Mouse (Mus musculus) limb, embryonic 15.5 days (tissue): Measurements from ENCODE around the gene Ctbp2. TPM values are rescaled to one million over a fixed set of nuclear protein-coding genes. Genes with fewer than 3 reads are reported as not detected.

Source experiments
- ATAC-seq: fragments of 200-750 bp; cut with Nextera tagmentation; 2 replicates; pipeline ENCODE4 v1.8.0; 2017; ENCODE audit warnings: low read depth, moderate TSS enrichment; ENCODE audit not compliant: insufficient number of reproducible peaks, low FRiP score, low TSS enrichment
- H3K27ac ChIP-seq: fragments of 300-500 bp; sonication (generic); 2 replicates; pipeline ENCODE4 v1.5.1; 2015; ENCODE audit warnings: moderate library complexity, mild to moderate bottlenecking, inconsistent platforms
- H3K27me3 ChIP-seq: fragments of 300-500 bp; sonication (generic); 2 replicates; pipeline ENCODE4 v1.6.1; 2015; ENCODE audit warnings: inconsistent platforms
- H3K36me3 ChIP-seq: fragments of 300-500 bp; sonication (generic); 2 replicates; pipeline ENCODE4 v1.6.1; 2015; ENCODE audit warnings: inconsistent platforms
- H3K4me1 ChIP-seq: fragments of 300-500 bp; sonication (generic); 2 replicates; pipeline ENCODE4 v1.6.1; 2015; ENCODE audit warnings: inconsistent platforms
- H3K4me2 ChIP-seq: fragments of 300-500 bp; sonication (generic); 2 replicates; pipeline ENCODE4 v1.6.1; 2015; ENCODE audit warnings: mild to moderate bottlenecking, inconsistent platforms
- H3K4me3 ChIP-seq: fragments of 300-500 bp; sonication (generic); 2 replicates; pipeline ENCODE4 v1.5.1; 2015; ENCODE audit warnings: mild to moderate bottlenecking, inconsistent platforms
- H3K9ac ChIP-seq: fragments of 300-500 bp; sonication (generic); 2 replicates; pipeline ENCODE4 v1.6.1; 2015; ENCODE audit warnings: inconsistent platforms
- H3K9me3 ChIP-seq: fragments of 300-500 bp; sonication (generic); 2 replicates; pipeline ENCODE4 v1.6.1; 2016; ENCODE audit warnings: inconsistent platforms
- WGBS: fragments of 180-500 bp; shearing (Covaris S2); methylation state at CpG from one replicate; pipeline ENCODE4 v1.1.7; 2015; 5-methylcytosine and 5-hydroxymethylcytosine counted together
- polyA plus RNA-seq: library from polyadenylated mRNA; unstranded; fragments of >200 nt; fragmentation: Nextera tagmentation; extraction: Ambion mirVana; gene quantifications from 2 replicates; pipeline ENCODE4 v1.2.1, GENCODE M21; 2015

Ctbp2 gene
- polyA plus RNA-seq, 1 experiment from 2014 or later, result 56.3 TPM

DNA sequence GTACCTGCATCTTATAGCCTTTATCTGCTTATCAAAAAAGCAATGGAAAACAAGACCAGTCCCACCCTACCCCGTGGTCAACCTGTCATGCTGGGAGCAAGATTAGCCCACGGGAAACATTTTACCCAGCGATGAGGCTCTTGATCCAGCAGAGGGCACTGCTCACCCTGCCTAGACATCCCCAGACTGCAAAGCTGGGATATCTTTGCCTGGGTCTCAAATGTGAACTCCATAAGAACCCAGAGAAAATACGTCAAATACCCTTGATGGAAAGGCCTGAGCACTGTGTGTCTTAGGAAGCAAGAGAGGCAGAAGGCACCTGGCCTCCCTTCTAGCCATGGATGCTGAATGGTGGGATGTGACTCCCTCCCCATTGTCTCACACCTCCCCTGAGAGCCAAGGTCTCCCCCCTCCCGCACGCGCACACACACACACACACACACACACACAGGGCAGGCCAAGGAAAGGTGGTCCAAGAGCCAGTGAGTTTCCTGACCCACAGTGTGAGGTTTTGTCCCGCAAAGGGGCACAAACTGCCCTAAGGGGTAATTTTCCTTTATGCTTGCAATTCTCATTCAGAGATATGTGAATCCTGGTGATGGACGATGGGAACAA, 91.5 kb downstream of the Ctbp2 start:
- H3K4me1 ChIP-seq, result peaks cover 34% of the 10 kb centered on the region
- H3K36me3 ChIP-seq, result 0 out of 2 replicates have a peak, but pooled peaks cover 3% of the 10 kb centered on the region
- no peaks in the 10 kb centered on the region for H3K9me3 ChIP-seq
- no peak overlapping the region for H3K9ac ChIP-seq
- peak; percentile 38 for ATAC-seq
- peak overlapping the region; percentile 3; the same call in 1 of the 2 replicates for H3K27ac ChIP-seq
- no peaks in the 10 kb centered on the region for H3K27me3 ChIP-seq
- no peak overlapping the region for H3K4me2 ChIP-seq
- 52% methylated on average over 9 of the region's 9 CpGs for WGBS
- no peak overlapping the region for H3K4me3 ChIP-seq

DNA sequence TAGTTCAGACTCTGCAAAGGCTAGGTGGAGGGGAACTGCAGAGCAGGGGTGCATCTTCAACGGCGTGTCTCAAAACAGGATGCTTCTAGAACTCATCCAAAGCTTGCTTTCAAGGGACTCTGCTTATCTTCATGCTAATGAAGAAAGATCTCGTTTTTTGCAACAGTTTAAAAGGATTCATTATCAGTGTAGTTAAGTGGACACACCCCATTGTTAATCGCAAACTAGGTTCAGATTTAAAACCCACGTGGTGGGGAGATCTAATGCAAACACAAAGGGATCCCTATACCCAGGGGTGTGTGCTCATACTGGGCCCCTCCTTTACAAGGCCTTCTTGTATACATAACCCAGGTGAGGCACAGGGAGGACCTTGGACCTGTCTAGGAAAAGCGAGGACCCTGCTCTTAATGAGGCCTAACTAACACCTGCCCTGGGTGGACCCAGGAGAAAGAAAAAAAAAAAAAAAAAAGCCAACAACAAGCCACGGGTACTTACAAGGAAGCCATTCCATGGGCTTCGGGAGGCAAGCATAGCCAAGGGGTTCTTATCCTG, 94.6 kb downstream of the Ctbp2 start:
- no peaks in the 10 kb centered on the region for H3K9me3 ChIP-seq
- H3K4me2 ChIP-seq, result no peak overlapping the region
- no peak for ATAC-seq
- H3K27ac ChIP-seq, result no peak overlapping the region
- H3K4me1 ChIP-seq, result peaks cover 35% of the 10 kb centered on the region
- WGBS, result 74% methylated on average over 8 of the region's 8 CpGs
- no peaks in the 10 kb centered on the region for H3K27me3 ChIP-seq
- no peak overlapping the region for H3K9ac ChIP-seq
- 0 out of 2 replicates have a peak, but pooled peaks cover 3% of the 10 kb centered on the region for H3K36me3 ChIP-seq
- H3K4me3 ChIP-seq, result no peak overlapping the region

DNA sequence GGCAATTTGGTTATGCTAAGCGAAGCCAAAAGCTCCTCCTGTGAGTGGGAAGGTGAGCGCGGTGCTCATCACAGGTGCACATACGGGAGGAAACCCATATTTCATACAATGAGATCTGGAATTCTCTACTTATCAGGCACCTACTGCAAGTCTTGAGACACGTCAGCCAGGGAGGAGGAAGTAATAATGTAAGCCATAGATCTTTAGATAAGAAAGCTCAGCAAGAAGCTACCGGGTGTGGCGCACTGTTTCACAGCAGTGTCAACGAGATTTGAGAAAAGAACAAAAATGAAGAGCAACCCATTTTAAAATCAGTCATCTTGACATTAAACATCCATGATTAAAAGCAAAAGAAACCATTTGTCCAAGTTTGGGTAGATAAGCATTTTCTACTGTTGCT, 95.2 kb downstream of the Ctbp2 start:
- Histone ChIP-seq H3K9me3 (no peaks in the 10 kb centered on the region), H3K4me3 (no peak overlapping the region), H3K27ac (no peak overlapping the region), H3K9ac (no peak overlapping the region), H3K27me3 (no peaks in the 10 kb centered on the region), H3K36me3 (0 out of 2 replicates have a peak, but pooled peaks cover 3% of the 10 kb centered on the region), H3K4me1 (peaks cover 30% of the 10 kb centered on the region), H3K4me2 (no peak overlapping the region)
- 81% methylated on average over 8 of the region's 8 CpGs for WGBS
- no peak for ATAC-seq

DNA sequence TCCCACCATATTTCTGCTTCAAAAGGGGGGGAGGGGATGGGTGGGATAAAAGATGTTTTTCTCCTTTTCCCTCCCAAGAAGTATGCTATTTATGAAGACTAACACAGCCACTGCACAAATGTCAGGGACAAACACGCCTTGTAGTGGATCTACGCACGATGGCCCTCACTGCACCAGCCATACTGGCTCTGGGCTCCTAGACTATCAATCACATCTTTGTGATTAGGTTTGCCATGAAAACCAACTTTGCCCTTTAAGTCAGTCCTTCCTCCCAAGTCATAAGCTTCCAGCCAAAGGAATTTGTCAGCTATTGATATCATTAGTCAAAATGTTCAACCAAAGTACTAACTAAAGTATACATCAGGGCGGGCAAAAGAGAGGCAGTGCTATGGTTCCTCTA, 96.2 kb downstream of the Ctbp2 start:
- Histone ChIP-seq H3K9ac (no peak overlapping the region), H3K4me3 (no peak overlapping the region), H3K9me3 (no peaks in the 10 kb centered on the region), H3K4me1 (peaks cover 24% of the 10 kb centered on the region), H3K36me3 (0 out of 2 replicates have a peak, but pooled peaks cover 3% of the 10 kb centered on the region), H3K27me3 (no peaks in the 10 kb centered on the region), H3K4me2 (no peak overlapping the region), H3K27ac (no peak overlapping the region)
- no peak for ATAC-seq
- WGBS, result 88% methylated on average over 4 of the region's 4 CpGs

DNA sequence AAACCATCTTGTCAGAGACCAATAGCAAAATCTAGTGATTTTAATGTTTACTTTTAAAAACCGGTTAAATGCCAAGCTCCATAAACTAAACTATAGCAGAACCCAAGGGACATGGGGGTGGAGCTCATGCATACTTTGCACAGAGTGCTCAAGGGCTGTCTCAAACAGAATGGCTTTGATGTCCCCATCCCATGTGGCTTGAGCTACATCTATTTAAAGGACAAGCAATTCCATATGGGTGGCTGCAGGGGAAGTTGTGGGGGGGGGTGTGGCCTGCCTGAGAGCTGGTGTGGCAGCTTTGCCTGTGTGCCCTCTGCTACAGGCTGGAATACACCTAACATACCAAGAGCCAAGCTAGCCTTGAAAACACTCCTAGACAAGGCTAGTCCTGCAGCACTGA, 99.5 kb downstream of the Ctbp2 start:
- H3K27ac ChIP-seq, result peak overlapping the region; percentile 55
- H3K9me3 ChIP-seq, result no peaks in the 10 kb centered on the region
- H3K4me1 ChIP-seq, result peaks cover 33% of the 10 kb centered on the region

DNA sequence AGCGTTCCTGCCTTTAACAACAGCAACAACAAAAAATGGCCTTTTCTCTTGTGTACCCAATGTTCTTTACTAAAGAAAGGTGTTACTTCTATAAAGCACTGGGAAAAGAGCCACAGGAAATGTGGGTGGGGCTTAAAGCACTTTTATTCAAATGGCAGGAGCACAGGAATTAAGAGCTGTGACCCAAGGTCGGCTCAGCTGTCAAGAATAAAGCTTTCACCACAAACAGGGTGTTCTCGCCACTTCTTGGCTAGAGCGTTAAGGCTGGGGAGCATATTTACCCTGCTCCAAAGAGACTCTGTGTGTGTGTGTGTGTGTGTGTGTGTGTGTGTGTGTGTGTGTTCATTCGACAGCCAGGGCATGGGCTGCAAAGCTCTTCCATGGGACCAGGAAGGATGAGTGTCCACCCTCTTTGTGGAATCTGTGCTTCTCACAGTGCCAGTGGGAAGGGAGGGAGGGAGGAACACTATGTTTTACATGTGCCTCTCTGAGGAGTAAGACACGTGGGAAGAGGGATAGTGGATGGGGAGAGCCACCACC, 104.6 kb downstream of the Ctbp2 start:
- no peak for ATAC-seq
- no peaks in the 10 kb centered on the region for H3K27me3 ChIP-seq
- H3K9ac ChIP-seq, result no peak overlapping the region
- 30% methylated on average over 6 of the region's 6 CpGs for WGBS
- H3K4me2 ChIP-seq, result no peak overlapping the region
- no peaks in the 10 kb centered on the region for H3K9me3 ChIP-seq
- no peak overlapping the region for H3K27ac ChIP-seq
- peaks cover 35% of the 10 kb centered on the region for H3K4me1 ChIP-seq
- H3K4me3 ChIP-seq, result no peak overlapping the region
- H3K36me3 ChIP-seq, result no peaks in the 10 kb centered on the region; the same call in 1 of the 2 replicates

More for the DNA sequence above, 99.5 kb downstream of the Ctbp2 start:
- no peaks in the 10 kb centered on the region for H3K27me3 ChIP-seq
- H3K9ac ChIP-seq, result no peak overlapping the region
- no peak overlapping the region for H3K4me3 ChIP-seq
- 0 out of 2 replicates have a peak, but pooled peaks cover 3% of the 10 kb centered on the region for H3K36me3 ChIP-seq
- no peak overlapping the region for H3K4me2 ChIP-seq
- 0 out of 2 replicates have a peak, but pooled peaks have one; percentile 22 for ATAC-seq
- WGBS, result 34% methylated on average over 1 of the region's 1 CpGs

DNA sequence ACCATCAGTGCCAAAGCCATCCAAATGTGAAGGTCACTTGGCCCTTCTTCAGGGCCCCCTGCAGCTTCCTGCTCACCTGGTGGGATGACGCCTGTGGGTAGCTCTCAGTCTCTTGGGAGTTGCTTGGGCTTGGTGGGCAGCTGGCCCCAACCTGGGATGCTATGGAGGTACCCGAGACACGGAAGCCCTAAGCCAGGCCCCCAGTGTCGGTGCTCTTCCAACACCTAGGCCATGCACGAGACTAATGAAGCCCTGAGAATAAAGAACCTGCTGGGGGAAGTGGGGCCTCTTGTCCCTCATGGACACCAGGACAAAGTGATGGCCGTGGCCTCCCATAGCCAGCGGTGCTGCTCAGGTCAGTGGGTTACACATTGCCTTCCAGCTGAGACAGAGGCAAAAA, 105.2 kb downstream of the Ctbp2 start:
- Histone ChIP-seq H3K4me3 (no peak overlapping the region), H3K36me3 (peaks cover 3% of the 10 kb centered on the region; the same call in 1 of the 2 replicates), H3K27me3 (no peaks in the 10 kb centered on the region), H3K4me1 (peaks cover 41% of the 10 kb centered on the region), H3K4me2 (no peak overlapping the region), H3K9ac (no peak overlapping the region), H3K9me3 (no peaks in the 10 kb centered on the region), H3K27ac (no peak overlapping the region)
- WGBS, result 75% methylated on average over 7 of the region's 7 CpGs
- no peak for ATAC-seq

DNA sequence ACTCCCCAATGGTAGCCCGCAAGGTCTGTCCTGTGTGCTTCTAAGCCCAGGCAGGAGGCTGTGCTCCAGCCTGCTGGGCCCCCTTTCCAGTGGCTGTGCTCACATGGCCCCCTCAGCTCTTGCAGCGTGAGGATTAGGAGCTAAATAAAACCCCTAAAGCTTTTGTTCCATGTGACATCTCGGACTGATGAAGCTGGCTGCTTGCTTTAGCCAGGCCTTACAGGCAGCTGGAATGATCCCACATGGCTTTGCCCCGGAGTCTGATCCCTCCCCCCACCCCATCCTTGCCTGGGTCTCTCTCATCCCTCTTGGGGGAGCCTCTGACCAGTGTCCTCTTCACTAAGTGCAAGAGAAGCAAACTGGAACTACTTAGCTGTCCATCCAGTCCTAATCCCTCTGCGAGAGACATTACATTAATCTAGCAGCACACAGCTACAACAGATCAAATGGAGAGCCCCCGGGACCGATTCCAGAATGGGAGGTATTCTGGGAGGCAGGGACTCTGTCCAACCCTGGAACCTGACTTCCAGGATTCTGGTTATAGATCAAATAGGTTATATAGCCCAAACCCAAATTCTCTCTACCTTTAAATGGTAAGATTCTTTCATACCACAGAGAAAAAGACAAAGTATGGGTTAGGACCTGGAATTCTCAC, 108.6 kb downstream of the Ctbp2 start:
- Histone ChIP-seq H3K36me3 (peaks cover 5% of the 10 kb centered on the region; the same call in 1 of the 2 replicates), H3K9me3 (no peaks in the 10 kb centered on the region), H3K9ac (no peak overlapping the region), H3K27ac (peak overlapping the region; percentile 17; the same call in 1 of the 2 replicates), H3K4me1 (peaks cover 62% of the 10 kb centered on the region), H3K4me2 (no peak overlapping the region), H3K4me3 (no peak overlapping the region), H3K27me3 (no peaks in the 10 kb centered on the region)
- 47% methylated on average over 7 of the region's 7 CpGs for WGBS
- ATAC-seq, result 0 out of 2 replicates have a peak, but pooled peaks have one; percentile 20

DNA sequence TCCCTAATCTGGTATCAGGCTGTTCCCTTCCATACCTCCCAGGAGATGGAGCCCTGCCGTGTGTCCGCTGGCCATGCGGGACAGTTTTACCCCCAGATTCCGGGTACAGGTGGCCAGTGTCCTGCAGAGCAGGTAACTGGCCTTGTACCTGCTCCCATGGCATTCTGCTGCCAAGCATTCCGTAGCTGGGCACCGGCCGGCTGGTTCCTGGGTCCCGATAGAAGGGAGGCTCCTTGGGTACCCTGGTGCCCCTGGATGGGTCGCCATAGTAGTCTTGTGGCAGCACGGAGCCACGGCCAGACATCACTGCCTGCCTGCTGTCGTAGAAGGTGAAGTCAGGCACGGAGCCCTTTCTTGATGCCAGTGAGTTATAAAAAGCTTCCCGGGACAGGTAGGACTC, 109.5 kb downstream of the Ctbp2 start:
- Histone ChIP-seq H3K36me3 (peaks cover 5% of the 10 kb centered on the region; the same call in 1 of the 2 replicates), H3K9ac (no peak overlapping the region), H3K4me3 (no peak overlapping the region), H3K4me1 (peaks cover 56% of the 10 kb centered on the region), H3K27me3 (no peaks in the 10 kb centered on the region), H3K27ac (no peak overlapping the region), H3K4me2 (no peak overlapping the region), H3K9me3 (no peaks in the 10 kb centered on the region)
- no peak for ATAC-seq
- 91% methylated on average over 14 of the region's 14 CpGs for WGBS

DNA sequence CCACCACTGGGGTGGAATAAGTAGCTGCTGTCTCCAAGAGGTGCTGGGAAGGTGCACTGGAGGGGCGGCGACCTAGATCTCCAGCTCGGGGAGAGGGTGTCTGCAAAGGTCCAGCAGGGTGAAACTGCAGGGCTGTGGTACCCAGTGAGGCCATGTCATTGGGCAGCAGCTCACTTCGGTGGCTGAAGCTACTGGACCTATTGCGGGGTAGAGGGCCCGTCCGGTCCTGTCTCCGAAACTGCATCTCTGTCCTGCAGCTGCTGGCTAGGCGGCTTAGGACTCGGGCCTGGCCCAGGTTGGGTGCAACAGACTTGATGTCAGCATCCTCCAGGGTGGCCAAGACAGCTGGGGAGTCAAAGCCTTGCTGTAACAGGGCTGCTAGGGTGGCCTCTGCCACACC, 110.2 kb downstream of the Ctbp2 start:
- peaks cover 5% of the 10 kb centered on the region; the same call in 1 of the 2 replicates for H3K36me3 ChIP-seq
- no peaks in the 10 kb centered on the region for H3K27me3 ChIP-seq
- H3K4me2 ChIP-seq, result no peak overlapping the region
- no peak overlapping the region for H3K27ac ChIP-seq
- 95% methylated on average over 10 of the region's 10 CpGs for WGBS
- ATAC-seq, result no peak
- H3K9me3 ChIP-seq, result no peaks in the 10 kb centered on the region
- H3K4me1 ChIP-seq, result peaks cover 49% of the 10 kb centered on the region
- H3K4me3 ChIP-seq, result no peak overlapping the region
- no peak overlapping the region for H3K9ac ChIP-seq

DNA sequence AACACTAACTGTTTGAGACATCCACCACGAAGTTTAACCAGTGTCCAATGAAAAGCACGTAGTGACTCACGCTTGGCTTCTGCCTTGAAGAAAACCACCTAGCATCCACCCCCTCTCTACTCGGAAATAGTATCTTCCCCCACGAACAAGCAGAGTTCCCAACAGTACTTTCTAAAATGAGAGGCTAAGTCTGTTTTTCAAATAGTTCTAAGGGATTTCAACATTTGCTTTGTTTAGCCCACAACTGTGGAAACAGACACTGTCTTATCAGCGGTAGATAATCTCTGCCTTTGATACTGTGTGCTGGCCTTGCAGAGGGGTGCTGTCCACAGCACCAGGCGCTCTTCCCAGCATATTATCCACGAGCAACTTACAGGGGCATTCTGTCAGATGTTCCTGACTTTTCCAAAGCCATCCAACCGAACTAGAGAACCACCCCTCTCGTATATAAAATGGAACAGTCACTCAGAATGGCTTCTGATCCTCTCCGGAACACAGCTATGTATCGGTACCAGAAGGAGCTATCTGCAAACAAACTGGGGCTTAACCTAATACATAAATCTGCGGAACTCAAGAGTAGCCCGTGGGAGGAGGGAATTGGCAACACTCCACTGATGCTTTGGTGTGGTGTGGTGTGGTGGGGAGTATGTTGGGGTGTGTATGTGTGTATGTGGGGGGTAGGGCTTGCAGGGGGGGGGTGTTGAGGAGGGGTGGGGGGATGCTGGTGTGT, 111.4 kb downstream of the Ctbp2 start:
- no peak overlapping the region for H3K4me2 ChIP-seq
- H3K9me3 ChIP-seq, result no peaks in the 10 kb centered on the region
- H3K4me3 ChIP-seq, result no peak overlapping the region
- H3K9ac ChIP-seq, result no peak overlapping the region
- 57% methylated on average over 14 of the region's 14 CpGs for WGBS
- H3K27me3 ChIP-seq, result no peaks in the 10 kb centered on the region
- H3K4me1 ChIP-seq, result peaks cover 49% of the 10 kb centered on the region
- no peak overlapping the region for H3K27ac ChIP-seq
- H3K36me3 ChIP-seq, result peaks cover 5% of the 10 kb centered on the region; the same call in 1 of the 2 replicates
- ATAC-seq, result no peak
